ENCODE assay signal across 25 mouse cellular contexts in genomic region chr14:32175310-32175709, GRCm38 (mm10). TPM values are rescaled to one million over a fixed set of nuclear protein-coding genes. Genes with fewer than 3 reads are reported as not detected.
"Had no signal": no experiment of that assay in that cellular context is flagged by ENCODE, and none has a peak within 500 bp of the region (broad histone marks: within the 10 kb centered on the region; RNA-seq: fewer than 3 reads in every experiment).

No protein-coding gene starts in this region.

- H3K9me3 ChIP-seq: kidney, embryonic 15.5 days; limb, embryonic 15.5 days; midbrain, embryonic 15.5 days; neural tube, embryonic 12.5 days had no signal

- H3K27me3 ChIP-seq: kidney, embryonic 15.5 days; limb, embryonic 15.5 days; midbrain, embryonic 15.5 days; neural tube, embryonic 12.5 days had no signal

- H3K9ac ChIP-seq: kidney, embryonic 15.5 days; limb, embryonic 15.5 days; lung, embryonic 14.5 days; midbrain, embryonic 15.5 days; neural tube, embryonic 12.5 days had no signal

- ATAC-seq: intestine, embryonic 16.5 days; midbrain, embryonic 15.5 days had no signal

- H3K4me2 ChIP-seq: kidney, embryonic 15.5 days; limb, embryonic 15.5 days; lung, embryonic 14.5 days; midbrain, embryonic 11.5 days; midbrain, embryonic 15.5 days; neural tube, embryonic 12.5 days had no signal

- H3K4me3 ChIP-seq: kidney, embryonic 15.5 days; limb, embryonic 15.5 days; midbrain, embryonic 15.5 days; neural tube, embryonic 12.5 days had no signal

- H3K27ac ChIP-seq: kidney, embryonic 15.5 days; limb, embryonic 15.5 days; midbrain, embryonic 15.5 days; neural tube, embryonic 12.5 days had no signal

- H3K4me1 ChIP-seq: kidney, embryonic 15.5 days; limb, embryonic 15.5 days; midbrain, embryonic 15.5 days; neural tube, embryonic 12.5 days had no signal

- DNase-seq: kidney, adult 2 months; kidney, postnatal 36 days; layer of hippocampus, adult 9-11 months; layer of hippocampus, postnatal 36 days; lung, embryonic 14.5 days; lung, postnatal 10 days; lung, postnatal 4 days; right cerebral cortex, postnatal 14 days; thymus, postnatal 4 days had no signal

RNA-seq across cellular contexts. Expression of gene Msmb, which starts 33.5 kb away (rescaled TPM):
- total RNA-seq: layer of hippocampus, adult 18-20 months; layer of hippocampus, postnatal 36 days; left cerebral cortex, adult 8-10 months; left cerebral cortex, postnatal 25 days; megakaryocyte, adult 5-6 weeks; monocyte, adult 5-6 weeks; neutrophil, adult 5-6 weeks had no signal
- polyA plus RNA-seq: intestine, embryonic 16.5 days; kidney, adult 2 months; kidney, embryonic 15.5 days; limb, embryonic 11.5 days; limb, embryonic 15.5 days; lung, embryonic 14.5 days; midbrain, embryonic 11.5 days; midbrain, embryonic 15.5 days; neural tube, embryonic 12.5 days; spleen, adult 2 months; stomach, embryonic 16.5 days; thymus, postnatal 0 days had no signal
